Mouse (Mus musculus) midbrain, postnatal 0 days (tissue): ENCODE data around the gene Myh10. TPM values are rescaled to one million over a fixed set of nuclear protein-coding genes. Genes with fewer than 3 reads are reported as not detected.

ENCODE experiments used
- ATAC-seq: fragments of 200-750 bp; cut with Nextera tagmentation; 2 replicates; pipeline ENCODE4 v1.8.0; 2017; ENCODE audit warnings: moderate number of reproducible peaks, mild to moderate bottlenecking, moderate TSS enrichment, moderate library complexity; ENCODE audit not compliant: low FRiP score
- DNase-seq: peaks from one replicate; pipeline ENCODE4 v3.0.0-alpha.2; 2015; ENCODE audit warnings: low spot score
- H3K27ac ChIP-seq: fragments of 300-500 bp; sonication (generic); 2 replicates; pipeline ENCODE4 v1.5.1; 2014; ENCODE audit warnings: low read depth, mild to moderate bottlenecking, low read length, mixed read lengths
- H3K27me3 ChIP-seq: fragments of 300-500 bp; sonication (generic); 2 replicates; pipeline ENCODE4 v1.6.1; 2014; ENCODE audit warnings: low read length, control low read depth, mixed read lengths; ENCODE audit not compliant: insufficient read depth
- H3K36me3 ChIP-seq: fragments of 300-500 bp; sonication (generic); 2 replicates; pipeline ENCODE4 v1.6.1; 2014; ENCODE audit warnings: low read length, control low read depth, mixed read lengths; ENCODE audit not compliant: insufficient read depth
- H3K4me1 ChIP-seq: fragments of 300-500 bp; sonication (generic); 2 replicates; pipeline ENCODE4 v1.6.1; 2014; ENCODE audit warnings: mild to moderate bottlenecking, control low read depth, antibody characterized with exemption, low read length, mixed read lengths; ENCODE audit not compliant: insufficient read depth
- H3K4me2 ChIP-seq: fragments of 300-500 bp; sonication (generic); 2 replicates; pipeline ENCODE4 v1.6.1; 2014; ENCODE audit warnings: low read depth, mild to moderate bottlenecking, low read length, mixed read lengths; ENCODE audit not compliant: poor library complexity, severe bottlenecking
- H3K4me3 ChIP-seq: fragments of 300-500 bp; sonication (generic); 2 replicates; pipeline ENCODE4 v1.5.1; 2014; ENCODE audit warnings: low read depth, mild to moderate bottlenecking, low read length, moderate library complexity
- H3K9ac ChIP-seq: fragments of 300-500 bp; sonication (generic); replicated peaks from 2 replicates; pipeline ENCODE4 v1.6.1; 2014; ENCODE audit warnings: mild to moderate bottlenecking, low read length, moderate library complexity, mixed read lengths; ENCODE audit not compliant: poor library complexity, severe bottlenecking
- H3K9me3 ChIP-seq: fragments of 300-500 bp; sonication (generic); 2 replicates; pipeline ENCODE4 v1.6.1; 2016; ENCODE audit warnings: low read length, control low read depth
- CTCF ChIP-seq: IDR thresholded peaks from 2 replicates; pipeline ENCODE4 v1.5.1; 2016; ENCODE audit warnings: antibody characterized with exemption, mild to moderate bottlenecking
- WGBS: fragments of 180-500 bp; shearing (Covaris S2); extraction: QIAGEN DNeasy Blood & Tissue Kit; methylation state at CpG from one replicate; pipeline ENCODE4 v1.1.7; 2014; 5-methylcytosine and 5-hydroxymethylcytosine counted together
- polyA plus RNA-seq: library from polyadenylated mRNA; unstranded; fragments of >200 nt; fragmentation: Nextera tagmentation; extraction: Ambion mirVana; gene quantifications from 2 replicates; pipeline ENCODE4 v1.2.1, GENCODE M21; 2015
- total RNA-seq: library from RNA; depleted of rRNA; stranded (reverse); fragments of >200 nt; gene quantifications from 2 replicates; pipeline ENCODE4 v1.2.3, GENCODE M21; 2014

The Myh10 gene
- total and polyA plus RNA-seq, 2 experiments from 2014 or later = 68.0 to 217 TPM

- WGBS = 0% methylated on average over 31 of the region's 36 CpGs
- ATAC-seq (peak; percentile 45), DNase-seq (peak; percentile 44)
- Histone ChIP-seq H3K36me3 (no peaks in the 10 kb centered on the region), H3K4me3 (peak overlapping the region; percentile 98), H3K9ac (peak overlapping the region; percentile 92), H3K27me3 (no peaks in the 10 kb centered on the region), H3K4me1 (peaks cover 4% of the 10 kb centered on the region; the same call in 1 of the 2 replicates), H3K4me2 (peak overlapping the region; percentile 72), H3K9me3 (no peaks in the 10 kb centered on the region), H3K27ac (peak overlapping the region; percentile 93)
- no peak for TF ChIP-seq CTCF
These were observed 161.1 kb downstream of the Myh10 start for GRCm38 (mm10) chr11:68852486-68852901.

- under 1% methylated on average over 42 of the region's 42 CpGs for WGBS
- H3K9me3 ChIP-seq = no peaks in the 10 kb centered on the region
- peak overlapping the region; percentile 72 for H3K4me2 ChIP-seq
- peak overlapping the region; percentile 98 for H3K4me3 ChIP-seq
- TF ChIP-seq CTCF = peak; percentile 12; the same call in 1 of the 2 replicates
- H3K27ac ChIP-seq = peak overlapping the region; percentile 93
- ATAC-seq (peak; percentile 99), DNase-seq (peak; percentile 99)
- H3K9ac ChIP-seq = peak overlapping the region; percentile 92
- H3K27me3 ChIP-seq = no peaks in the 10 kb centered on the region
- H3K36me3 ChIP-seq = no peaks in the 10 kb centered on the region
- H3K4me1 ChIP-seq = peaks cover 4% of the 10 kb centered on the region; the same call in 1 of the 2 replicates
These were observed 161.6 kb downstream of the Myh10 start for GRCm38 (mm10) chr11:68852932-68853409.

- Histone ChIP-seq H3K4me1 (peaks cover 4% of the 10 kb centered on the region; the same call in 1 of the 2 replicates), H3K9ac (peak overlapping the region; percentile 48; the same call in 1 of the 2 replicates), H3K4me3 (peak overlapping the region; percentile 98), H3K27ac (peak overlapping the region; percentile 65), H3K36me3 (no peaks in the 10 kb centered on the region), H3K27me3 (no peaks in the 10 kb centered on the region), H3K4me2 (peak overlapping the region; percentile 72), H3K9me3 (no peaks in the 10 kb centered on the region)
- DNase-seq (no peak), ATAC-seq (no peak)
- 47% methylated on average over 14 of the region's 14 CpGs for WGBS
- no peak for TF ChIP-seq CTCF
These were observed 162.4 kb downstream of the Myh10 start for GRCm38 (mm10) chr11:68853611-68854401.

- no peak for ATAC-seq
- Histone ChIP-seq H3K9ac (no peak overlapping the region), H3K4me1 (peaks cover 2% of the 10 kb centered on the region; the same call in 1 of the 2 replicates), H3K27me3 (no peaks in the 10 kb centered on the region), H3K9me3 (no peaks in the 10 kb centered on the region), H3K4me3 (no peak overlapping the region), H3K36me3 (no peaks in the 10 kb centered on the region), H3K27ac (no peak overlapping the region), H3K4me2 (no peak overlapping the region)
- no peak for TF ChIP-seq CTCF
- WGBS = 95% methylated on average over 3 of the region's 3 CpGs
- DNase-seq = no peak
These were observed 163.3 kb downstream of the Myh10 start for GRCm38 (mm10) chr11:68854621-68855020.

- Histone ChIP-seq H3K27me3 (no peaks in the 10 kb centered on the region), H3K27ac (no peak overlapping the region), H3K4me3 (no peak overlapping the region), H3K9ac (no peak overlapping the region), H3K4me2 (no peak overlapping the region), H3K36me3 (no peaks in the 10 kb centered on the region), H3K9me3 (no peaks in the 10 kb centered on the region), H3K4me1 (no peaks in the 10 kb centered on the region)
- no peak for TF ChIP-seq CTCF
- DNase-seq (no peak), ATAC-seq (no peak)
- WGBS = 85% methylated on average over 3 of the region's 3 CpGs
These were observed 166.0 kb downstream of the Myh10 start for GRCm38 (mm10) chr11:68857329-68857728.
